Mouse (Mus musculus) C2C12 (cell line): Measurements from ENCODE around the gene Meis2. TPM values are rescaled to one million over a fixed set of nuclear protein-coding genes. Genes with fewer than 3 reads are reported as not detected.

Experiments
- H3K27me3 ChIP-seq: one replicate; pipeline ENCODE4 v1.6.1; 2011; ENCODE audit not compliant: control insufficient read depth, insufficient read depth, insufficient read length
- H3K36me3 ChIP-seq: one replicate; pipeline ENCODE4 v1.6.1; 2011; ENCODE audit not compliant: control insufficient read depth, insufficient read depth
- H3K4me3 ChIP-seq: one replicate; pipeline ENCODE4 v1.5.1; 2011; ENCODE audit warnings: mild to moderate bottlenecking, control low read depth; ENCODE audit not compliant: poor library complexity, insufficient read depth, severe bottlenecking
- H3K79me2 ChIP-seq: one replicate; pipeline ENCODE4 v1.6.1; 2011; ENCODE audit not compliant: control insufficient read depth, insufficient read depth
- H3K79me3 ChIP-seq: one replicate; pipeline ENCODE4 v1.6.1; 2011; ENCODE audit warnings: low read depth, control low read depth
- H3ac ChIP-seq: one replicate; pipeline ENCODE3; 2011; ENCODE audit warnings: low read depth; ENCODE audit not compliant: control insufficient read depth, insufficient read length
- CEBPB ChIP-seq: IDR thresholded peaks from one replicate; pipeline ENCODE4 v1.6.1; 2011; ENCODE audit warnings: low read depth, mild to moderate bottlenecking, control low read depth, moderate library complexity
- CTCF ChIP-seq: IDR thresholded peaks from one replicate; pipeline ENCODE4 v1.5.1; 2011; ENCODE audit not compliant: control insufficient read depth, insufficient read depth, insufficient read length
- FOSL1 ChIP-seq: IDR thresholded peaks from one replicate; pipeline ENCODE4 v1.8.0; 2011; ENCODE audit warnings: mild to moderate bottlenecking, low read length; ENCODE audit not compliant: poor library complexity, insufficient read depth, severe bottlenecking
- MAX ChIP-seq: IDR thresholded peaks from one replicate; pipeline ENCODE4 v1.6.1; 2011; ENCODE audit warnings: mild to moderate bottlenecking, control low read depth
- MYOD1 ChIP-seq: IDR thresholded peaks from one replicate; pipeline ENCODE4 v1.6.1; 2011; ENCODE audit warnings: low read depth; ENCODE audit not compliant: control insufficient read depth, insufficient read length
- MYOG ChIP-seq: IDR thresholded peaks from one replicate; pipeline ENCODE4 v1.6.1; 2011; ENCODE audit not compliant: control insufficient read depth, insufficient read length; ENCODE audit errors: extremely low read depth
- USF1 ChIP-seq: IDR thresholded peaks from one replicate; pipeline ENCODE4 v1.6.1; 2011; ENCODE audit warnings: low read depth, mild to moderate bottlenecking, control low read depth, moderate library complexity
- polyA plus RNA-seq: library from polyadenylated mRNA; unstranded; fragments of >200 nt; fragmentation: generic; extraction: Trizol; gene quantifications from one replicate; pipeline ENCODE4 v1.2.1, GENCODE M21; 2012; ENCODE audit warnings: missing spikeins

The Meis2 gene
- polyA plus RNA-seq, 1 experiment, result 16.3 TPM

GRCm38 (mm10) chr2:115822361-115822760 is 243.3 kb downstream of the Meis2 start:
- no peaks in the 10 kb centered on the region for H3K79me2 ChIP-seq
- TF ChIP-seq FOSL1 (no peak), CEBPB (no peak), MYOD1 (no peak), CTCF (no peak), USF1 (no peak), MAX (no peak), MYOG (no peak)
- no peak overlapping the region for H3ac ChIP-seq
- H3K79me3 ChIP-seq, result no peaks in the 10 kb centered on the region
- no peaks in the 10 kb centered on the region for H3K36me3 ChIP-seq
- no peaks in the 10 kb centered on the region for H3K27me3 ChIP-seq
- no peak overlapping the region for H3K4me3 ChIP-seq

- Histone ChIP-seq H3K79me2 (no peaks in the 10 kb centered on the region), H3ac (no peak overlapping the region), H3K36me3 (no peaks in the 10 kb centered on the region), H3K27me3 (no peaks in the 10 kb centered on the region), H3K4me3 (no peak overlapping the region), H3K79me3 (no peaks in the 10 kb centered on the region)
- TF ChIP-seq CEBPB (no peak), MYOG (no peak), CTCF (no peak), USF1 (no peak), MYOD1 (no peak), FOSL1 (no peak), MAX (no peak)
Observed at GRCm38 (mm10) chr2:115817959-115818358, 247.7 kb downstream of the Meis2 start.

GRCm38 (mm10) chr2:115813721-115814120 is 251.9 kb downstream of the Meis2 start:
- Histone ChIP-seq H3K4me3 (no peak overlapping the region), H3K79me2 (no peaks in the 10 kb centered on the region), H3K36me3 (no peaks in the 10 kb centered on the region), H3ac (no peak overlapping the region), H3K27me3 (no peaks in the 10 kb centered on the region), H3K79me3 (no peaks in the 10 kb centered on the region)
- no peak for TF ChIP-seq MYOG
- TF ChIP-seq CTCF, result no peak
- no peak for TF ChIP-seq USF1
- TF ChIP-seq MAX, result no peak
- TF ChIP-seq MYOD1, result no peak
- no peak for TF ChIP-seq CEBPB

GRCm38 (mm10) chr2:115813316-115813715 is 252.3 kb downstream of the Meis2 start:
- H3ac ChIP-seq, result no peak overlapping the region
- no peaks in the 10 kb centered on the region for H3K79me2 ChIP-seq
- H3K4me3 ChIP-seq, result no peak overlapping the region
- no peaks in the 10 kb centered on the region for H3K27me3 ChIP-seq
- H3K36me3 ChIP-seq, result no peaks in the 10 kb centered on the region
- no peaks in the 10 kb centered on the region for H3K79me3 ChIP-seq
- no peak for TF ChIP-seq USF1
- TF ChIP-seq MYOG, result no peak
- no peak for TF ChIP-seq CEBPB
- TF ChIP-seq MYOD1, result no peak
- TF ChIP-seq FOSL1, result no peak
- TF ChIP-seq MAX, result no peak
- TF ChIP-seq CTCF, result no peak
